Mouse (Mus musculus) G1E (cell line): ENCODE measurements around the gene Kif5c. TPM values are rescaled to one million over a fixed set of nuclear protein-coding genes. Genes with fewer than 3 reads are reported as not detected.

Source experiments
- ATAC-seq: 2 replicates; pipeline ENCODE4 v1.8.0; 2016; ENCODE audit warnings: mild to moderate bottlenecking; ENCODE audit not compliant: insufficient number of reproducible peaks, poor library complexity, low FRiP score, severe bottlenecking; ENCODE audit errors: extremely low read depth
- DNase-seq: peaks from one replicate; pipeline ENCODE4 v3.0.0; 2012; ENCODE audit warnings: low spot score
- H3K27me3 ChIP-seq: 2 replicates; pipeline ENCODE4 v1.6.1; 2012; ENCODE audit warnings: mild to moderate bottlenecking, low read length, inconsistent platforms; ENCODE audit not compliant: insufficient read depth
- H3K36me3 ChIP-seq: replicated peaks from 2 replicates; pipeline ENCODE3; 2012; ENCODE audit warnings: mild to moderate bottlenecking, inconsistent platforms
- H3K4me1 ChIP-seq: 2 replicates; pipeline ENCODE4 v1.6.1; 2012; ENCODE audit warnings: low read depth, low read length, inconsistent platforms, mixed read lengths; ENCODE audit not compliant: insufficient read depth
- H3K4me3 ChIP-seq: 2 replicates; pipeline ENCODE4 v1.5.1; 2012; ENCODE audit warnings: low read depth, mild to moderate bottlenecking, inconsistent platforms, low read length, moderate library complexity, mixed read lengths
- H3K9me3 ChIP-seq: replicated peaks from 2 replicates; pipeline ENCODE4 v1.6.1; 2012; ENCODE audit warnings: inconsistent platforms
- CTCF ChIP-seq: IDR thresholded peaks from 2 replicates; pipeline ENCODE4 v1.5.1; 2012; ENCODE audit warnings: low read depth, low read length, inconsistent platforms, mixed read lengths
- GATA1 ChIP-seq: IDR thresholded peaks from 2 replicates; pipeline ENCODE4 v1.6.1; 2012; ENCODE audit warnings: borderline replicate concordance, low read length, inconsistent platforms, mixed read lengths
- GATA2 ChIP-seq: IDR thresholded peaks from 2 replicates; pipeline ENCODE4 v1.6.1; 2012; ENCODE audit warnings: low read depth, low read length, inconsistent platforms, borderline replicate concordance
- POLR2AphosphoS5 ChIP-seq: IDR thresholded peaks from 2 replicates; pipeline ENCODE4 v1.6.1; 2012; ENCODE audit warnings: low read depth, low read length, inconsistent platforms; ENCODE audit not compliant: insufficient replicate concordance
- TAL1 ChIP-seq: conservative IDR thresholded peaks from 2 replicates; pipeline ENCODE4 v1.6.1; 2012; ENCODE audit warnings: low read depth, low read length, inconsistent platforms, mixed read lengths
- polyA plus RNA-seq: library from polyadenylated mRNA; stranded (reverse); fragments of >175 nt; gene quantifications from 2 replicates; pipeline ENCODE4 v1.2.3, GENCODE M21; 2012
- total RNA-seq, 2 experiments: library from RNA; stranded (forward) in 1 of 2; stranded (reverse) in 1 of 2; fragments of 200-1000 nt in 1 of 2; fragments of >200 nt in 1 of 2; fragmentation: Nextera tagmentation in 1 of 2; gene quantifications; 2 replicates each; pipeline ENCODE4 v1.2.3; 2014 to 2017

The Kif5c gene
- total and polyA plus RNA-seq, 3 experiments = 0.02 to 1.8 (median 1.5) TPM

- ATAC-seq = no peak
- TF ChIP-seq GATA2 (no peak), TAL1 (no peak), GATA1 (no peak), CTCF (no peak), POLR2AphosphoS5 (no peak)
- Histone ChIP-seq H3K27me3 (no peaks in the 10 kb centered on the region), H3K36me3 (no peaks in the 10 kb centered on the region), H3K4me1 (no peaks in the 10 kb centered on the region), H3K9me3 (no peaks in the 10 kb centered on the region), H3K4me3 (no peak overlapping the region)
- no peak for DNase-seq
Measured at GRCm38 (mm10) chr2:49661872-49662271, 42.8 kb downstream of the Kif5c start.

- Histone ChIP-seq H3K36me3 (no peaks in the 10 kb centered on the region), H3K4me3 (no peak overlapping the region), H3K4me1 (no peaks in the 10 kb centered on the region), H3K9me3 (no peaks in the 10 kb centered on the region), H3K27me3 (peaks cover 6% of the 10 kb centered on the region)
- no peak for ATAC-seq
- no peak for DNase-seq
- TF ChIP-seq GATA1 (no peak), CTCF (no peak), GATA2 (no peak), TAL1 (no peak), POLR2AphosphoS5 (no peak)
Measured at GRCm38 (mm10) chr2:49671753-49672500, 52.8 kb downstream of the Kif5c start.

GRCm38 (mm10) chr2:49672501-49672874 is 53.4 kb downstream of the Kif5c start:
- ATAC-seq = no peak
- Histone ChIP-seq H3K9me3 (no peaks in the 10 kb centered on the region), H3K27me3 (peaks cover 6% of the 10 kb centered on the region), H3K4me1 (no peaks in the 10 kb centered on the region), H3K4me3 (no peak overlapping the region), H3K36me3 (no peaks in the 10 kb centered on the region)
- DNase-seq = no peak
- TF ChIP-seq TAL1 (no peak), CTCF (no peak), GATA1 (no peak), POLR2AphosphoS5 (no peak), GATA2 (no peak)

GRCm38 (mm10) chr2:49676020-49676419 is 56.9 kb downstream of the Kif5c start:
- no peaks in the 10 kb centered on the region for H3K9me3 ChIP-seq
- TF ChIP-seq CTCF = no peak
- TF ChIP-seq TAL1 = no peak
- no peak for TF ChIP-seq GATA1
- no peak for TF ChIP-seq POLR2AphosphoS5

GRCm38 (mm10) chr2:49678386-49678785 is 59.3 kb downstream of the Kif5c start:
- no peaks in the 10 kb centered on the region for H3K4me1 ChIP-seq
- no peaks in the 10 kb centered on the region for H3K27me3 ChIP-seq
- H3K36me3 ChIP-seq = no peaks in the 10 kb centered on the region
- no peak overlapping the region for H3K4me3 ChIP-seq
- DNase-seq (no peak), ATAC-seq (no peak)
- H3K9me3 ChIP-seq = no peaks in the 10 kb centered on the region
- TF ChIP-seq GATA1 (no peak), CTCF (no peak), TAL1 (no peak), GATA2 (no peak), POLR2AphosphoS5 (no peak)

More at GRCm38 (mm10) chr2:49676020-49676419, 56.9 kb downstream of the Kif5c start:
- Histone ChIP-seq H3K4me1 (no peaks in the 10 kb centered on the region), H3K27me3 (peaks cover 6% of the 10 kb centered on the region), H3K4me3 (no peak overlapping the region), H3K36me3 (no peaks in the 10 kb centered on the region)
- no peak for DNase-seq
- no peak for ATAC-seq

- TF ChIP-seq TAL1 (no peak), CTCF (no peak), GATA2 (no peak), GATA1 (no peak), POLR2AphosphoS5 (no peak)
- Histone ChIP-seq H3K4me3 (no peak overlapping the region), H3K36me3 (no peaks in the 10 kb centered on the region), H3K27me3 (0 out of 2 replicates have a peak, but pooled peaks cover 4% of the 10 kb centered on the region), H3K9me3 (no peaks in the 10 kb centered on the region), H3K4me1 (no peaks in the 10 kb centered on the region)
- ATAC-seq (no peak), DNase-seq (no peak)
Measured at GRCm38 (mm10) chr2:49679135-49679964, 60.3 kb downstream of the Kif5c start.
